Mouse (Mus musculus) intestine, embryonic 14.5 days (tissue): ENCODE measurements around the gene Naa11. TPM values are rescaled to one million over a fixed set of nuclear protein-coding genes. Genes with fewer than 3 reads are reported as not detected.

Experiments
- ATAC-seq: fragments of 200-750 bp; cut with Nextera tagmentation; replicated peaks from 2 replicates; pipeline ENCODE4 v1.8.0; 2017; ENCODE audit warnings: low read depth, moderate number of reproducible peaks, moderate TSS enrichment, moderate library complexity; ENCODE audit not compliant: low FRiP score, low TSS enrichment
- DNase-seq: peaks from one replicate; pipeline ENCODE4 v3.0.0-alpha.2; 2018; ENCODE audit warnings: low spot score
- H3K27ac ChIP-seq: fragments of 300-500 bp; sonication (generic); 2 replicates; pipeline ENCODE4 v1.5.1; 2014; ENCODE audit warnings: low read depth, mild to moderate bottlenecking, control low read depth
- H3K27me3 ChIP-seq: fragments of 300-500 bp; sonication (generic); replicated peaks from 2 replicates; pipeline ENCODE4 v1.6.1; 2014; ENCODE audit warnings: low read length, control low read depth; ENCODE audit not compliant: control insufficient read depth, insufficient read depth
- H3K36me3 ChIP-seq: fragments of 300-500 bp; sonication (generic); 2 replicates; pipeline ENCODE4 v1.6.1; 2014; ENCODE audit warnings: low read length, control low read depth; ENCODE audit not compliant: control insufficient read depth, insufficient read depth
- H3K4me1 ChIP-seq: fragments of 300-500 bp; sonication (generic); replicated peaks from 2 replicates; pipeline ENCODE4 v1.6.1; 2014; ENCODE audit warnings: low read length, control low read depth, mixed read lengths; ENCODE audit not compliant: control insufficient read depth, insufficient read depth
- H3K4me2 ChIP-seq: fragments of 300-500 bp; sonication (generic); 2 replicates; pipeline ENCODE4 v1.6.1; 2014; ENCODE audit warnings: low read length
- H3K4me3 ChIP-seq: fragments of 300-500 bp; sonication (generic); 2 replicates; pipeline ENCODE4 v1.5.1; 2014; ENCODE audit warnings: low read depth, low read length, control low read depth, mixed read lengths
- H3K9ac ChIP-seq: fragments of 300-500 bp; sonication (generic); 2 replicates; pipeline ENCODE4 v1.6.1; 2014; ENCODE audit warnings: mild to moderate bottlenecking, low read length
- H3K9me3 ChIP-seq: fragments of 300-500 bp; sonication (generic); 2 replicates; pipeline ENCODE4 v1.6.1; 2016; ENCODE audit warnings: low read length, control low read depth; ENCODE audit not compliant: control insufficient read depth
- WGBS: fragments of 180-500 bp; shearing (Covaris S2); extraction: QIAGEN DNeasy Blood & Tissue Kit; methylation state at CpG from one replicate; pipeline ENCODE4 v1.1.7; 2014; 5-methylcytosine and 5-hydroxymethylcytosine counted together
- polyA plus RNA-seq: library from polyadenylated mRNA; unstranded; fragments of >200 nt; fragmentation: Nextera tagmentation; extraction: Ambion mirVana; gene quantifications from 2 replicates; pipeline ENCODE4 v1.2.1, GENCODE M21; 2014

Naa11 gene
- polyA plus RNA-seq = 0.22 and 0.32 TPM in 2 replicates

DNA sequence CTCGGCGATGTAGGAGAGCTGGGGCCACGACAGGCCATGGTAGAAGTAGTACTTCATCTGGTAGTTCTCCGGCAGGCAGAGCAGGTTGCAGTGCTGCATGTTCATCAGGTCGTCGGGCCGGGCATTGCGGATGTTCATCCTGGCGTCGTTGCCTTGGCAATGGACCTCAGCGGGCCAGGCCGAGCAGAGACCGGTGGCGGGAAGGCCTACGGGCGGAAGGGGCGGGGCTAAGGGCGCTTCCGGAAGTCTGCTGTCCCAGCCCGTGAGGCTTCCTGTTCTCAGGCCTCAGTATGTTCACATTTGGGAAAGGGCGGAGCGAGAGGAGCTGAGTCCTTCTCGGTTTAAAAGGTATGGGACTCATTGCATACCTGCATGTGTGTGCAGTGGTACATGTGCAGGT is at the start of gene Naa11:
Gene Naa11 (minus strand): TSS at position 220 of the 400 bp plus-strand sequence.
- no peaks in the 10 kb centered on the region for H3K9me3 ChIP-seq
- H3K4me3 ChIP-seq = no peak within 1 kb of the TSS
- no peak within 1 kb of the TSS for H3K4me2 ChIP-seq
- no peaks in the 10 kb centered on the region for H3K36me3 ChIP-seq
- no peaks in the 10 kb centered on the region for H3K4me1 ChIP-seq
- no peak within 1 kb of the TSS for H3K9ac ChIP-seq
- no peak for DNase-seq
- ATAC-seq = no peak
- H3K27ac ChIP-seq = no peak within 1 kb of the TSS
- WGBS = 93% methylated on average over 23 of the region's 23 CpGs
- H3K27me3 ChIP-seq = no peaks in the 10 kb centered on the region

DNA sequence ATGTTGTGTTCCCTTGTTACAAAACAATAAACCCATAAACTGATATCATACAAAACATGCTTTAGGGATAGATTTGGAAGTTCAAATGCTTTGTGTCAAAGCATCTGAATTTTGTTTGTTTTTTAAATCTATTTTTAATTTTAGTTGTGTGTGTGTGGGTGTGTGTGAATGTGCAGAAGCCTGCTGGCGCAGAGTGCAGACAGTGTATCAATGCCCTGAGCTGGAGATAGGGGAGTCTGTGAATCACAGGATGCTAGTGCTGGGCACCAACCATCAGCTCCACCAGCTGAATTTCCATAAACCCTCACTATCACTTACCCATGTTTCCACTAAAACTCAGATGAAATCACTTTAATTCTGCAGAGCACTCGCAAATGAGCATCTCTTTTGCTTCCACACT is 40.3 kb upstream of the Naa11 start:
- H3K36me3 ChIP-seq = no peaks in the 10 kb centered on the region
- WGBS = 87% methylated on average over 2 of the region's 2 CpGs
- ATAC-seq = no peak

DNA sequence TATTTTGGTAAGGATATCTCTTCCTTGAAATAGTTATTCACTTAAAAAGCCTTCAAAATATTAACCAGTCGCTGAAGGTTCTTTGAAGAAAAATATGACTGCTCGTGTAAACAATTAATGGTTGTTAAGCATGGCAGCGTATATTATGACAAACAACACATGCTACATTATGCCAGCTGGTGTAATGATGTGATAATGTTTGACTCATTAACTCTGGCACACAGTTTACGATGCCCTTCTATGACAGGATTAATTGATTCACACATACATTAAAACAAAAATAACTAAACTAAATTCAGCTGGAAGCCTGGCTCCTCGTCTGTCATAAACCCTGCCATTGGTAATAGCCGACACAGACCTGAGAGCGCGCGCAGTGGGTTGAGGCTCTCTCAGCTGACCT is 37.8 kb upstream of the Naa11 start:
- no peak for ATAC-seq
- H3K4me1 ChIP-seq = no peaks in the 10 kb centered on the region
- H3K9ac ChIP-seq = no peak overlapping the region
- H3K9me3 ChIP-seq = no peaks in the 10 kb centered on the region
- no peak overlapping the region for H3K4me3 ChIP-seq
- DNase-seq = no peak
- H3K27me3 ChIP-seq = no peaks in the 10 kb centered on the region
- no peak overlapping the region for H3K4me2 ChIP-seq
- whole genome bisulfite sequencing = 78% methylated on average over 9 of the region's 9 CpGs
- no peaks in the 10 kb centered on the region for H3K36me3 ChIP-seq
- H3K27ac ChIP-seq = no peak overlapping the region

More for the DNA sequence above, 40.3 kb upstream of the Naa11 start:
- no peak overlapping the region for H3K9ac ChIP-seq
- H3K9me3 ChIP-seq = no peaks in the 10 kb centered on the region
- no peak overlapping the region for H3K4me2 ChIP-seq
- no peak overlapping the region for H3K27ac ChIP-seq
- H3K4me3 ChIP-seq = no peak overlapping the region
- H3K4me1 ChIP-seq = no peaks in the 10 kb centered on the region
- no peaks in the 10 kb centered on the region for H3K27me3 ChIP-seq
- DNase-seq = no peak

DNA sequence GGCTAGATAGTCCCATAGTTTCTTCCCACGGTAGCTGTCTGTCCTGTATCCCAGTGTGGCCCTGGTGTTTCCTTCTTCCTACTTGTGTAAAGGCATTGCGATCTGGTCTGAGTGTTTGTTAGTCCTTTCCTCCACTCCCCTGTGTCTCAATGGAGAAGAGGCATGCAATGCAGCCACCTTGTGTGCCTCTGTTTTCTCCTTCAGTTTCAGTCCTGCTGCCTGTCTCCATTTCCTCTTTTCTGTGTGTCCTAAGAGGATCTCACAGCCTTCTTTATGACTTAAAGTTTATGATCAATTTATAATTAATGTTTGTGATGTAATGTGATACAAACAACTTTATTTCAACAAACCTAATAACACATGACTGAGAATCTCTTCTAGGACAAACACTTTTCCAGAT is 29.5 kb upstream of the Naa11 start:
- 83% methylated on average over 2 of the region's 2 CpGs for WGBS
- Histone ChIP-seq H3K4me1 (no peaks in the 10 kb centered on the region), H3K4me3 (no peak overlapping the region), H3K9me3 (no peaks in the 10 kb centered on the region), H3K27me3 (no peaks in the 10 kb centered on the region), H3K4me2 (no peak overlapping the region), H3K9ac (no peak overlapping the region), H3K27ac (no peak overlapping the region), H3K36me3 (no peaks in the 10 kb centered on the region)
- no peak for ATAC-seq
- DNase-seq = no peak

DNA sequence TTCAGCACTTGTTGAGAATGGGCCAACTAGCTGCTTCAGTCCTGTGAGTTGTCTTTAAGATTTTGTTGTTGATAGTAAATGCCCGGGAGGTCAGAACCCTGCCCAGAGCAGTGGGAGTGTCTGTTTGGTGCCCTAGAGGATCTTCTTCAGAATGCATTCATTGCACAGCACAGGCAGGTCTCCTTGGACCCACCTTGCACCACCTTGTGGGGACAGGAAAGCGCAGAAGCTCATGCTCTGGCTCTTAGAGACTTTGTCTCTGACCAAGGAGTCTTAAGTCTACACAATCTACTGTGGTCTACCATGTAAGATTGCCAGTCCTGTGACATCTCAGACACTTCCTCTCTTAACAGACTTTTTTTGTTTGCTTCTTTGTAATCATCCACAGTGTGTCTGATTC is 25.0 kb upstream of the Naa11 start:
- no peak overlapping the region for H3K27ac ChIP-seq
- no peak overlapping the region for H3K4me3 ChIP-seq
- H3K9ac ChIP-seq = no peak overlapping the region
- H3K4me1 ChIP-seq = no peaks in the 10 kb centered on the region
- ATAC-seq (no peak), DNase-seq (no peak)
- H3K27me3 ChIP-seq = no peaks in the 10 kb centered on the region
- H3K4me2 ChIP-seq = no peak overlapping the region
- WGBS = 57% methylated on average over 2 of the region's 2 CpGs
- H3K9me3 ChIP-seq = no peaks in the 10 kb centered on the region
- H3K36me3 ChIP-seq = no peaks in the 10 kb centered on the region

DNA sequence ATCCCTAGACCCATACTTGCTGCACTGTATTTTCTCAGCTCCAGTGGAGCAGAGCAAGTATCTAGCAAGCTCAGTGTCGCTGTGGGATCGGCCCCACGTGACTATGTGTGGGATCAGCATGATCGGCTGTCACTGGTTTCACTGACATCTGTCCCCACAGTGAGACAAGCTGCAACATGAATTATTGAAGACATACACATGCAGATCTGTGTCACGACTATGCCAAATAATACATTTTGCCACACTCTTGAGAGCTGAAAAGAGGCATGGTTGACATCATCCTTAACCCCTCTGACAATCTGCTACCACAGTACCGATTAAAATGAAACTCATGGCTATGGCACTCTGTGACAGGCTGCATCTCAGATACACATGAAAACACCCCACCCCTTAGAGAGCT is 23.7 kb upstream of the Naa11 start:
- Histone ChIP-seq H3K27me3 (no peaks in the 10 kb centered on the region), H3K9ac (no peak overlapping the region), H3K4me3 (no peak overlapping the region), H3K4me2 (no peak overlapping the region), H3K36me3 (no peaks in the 10 kb centered on the region), H3K27ac (no peak overlapping the region), H3K4me1 (no peaks in the 10 kb centered on the region), H3K9me3 (no peaks in the 10 kb centered on the region)
- 86% methylated on average over 6 of the region's 6 CpGs for WGBS
- ATAC-seq (no peak), DNase-seq (no peak)

DNA sequence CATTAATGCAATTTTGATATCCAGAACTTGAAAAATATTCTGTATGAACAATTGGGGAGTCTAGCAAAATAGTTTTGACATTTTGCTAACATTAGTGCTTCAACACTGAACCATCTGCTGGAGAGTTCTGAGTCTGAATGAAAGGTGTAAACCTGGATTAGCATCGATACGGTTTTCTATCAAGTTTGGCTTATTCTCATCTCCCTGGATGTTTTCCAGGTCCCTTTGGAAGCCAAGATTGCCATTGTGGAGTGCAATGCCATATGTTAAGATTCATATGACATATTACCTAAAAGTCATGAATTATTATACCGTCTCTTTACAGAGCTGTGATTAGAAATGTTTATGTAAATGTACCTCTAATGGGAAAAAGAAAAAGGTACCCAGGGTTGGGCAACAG is 21.5 kb upstream of the Naa11 start:
- Histone ChIP-seq H3K36me3 (no peaks in the 10 kb centered on the region), H3K9ac (no peak overlapping the region), H3K4me1 (no peaks in the 10 kb centered on the region), H3K4me2 (no peak overlapping the region), H3K9me3 (no peaks in the 10 kb centered on the region), H3K27me3 (no peaks in the 10 kb centered on the region), H3K27ac (no peak overlapping the region), H3K4me3 (no peak overlapping the region)
- DNase-seq = no peak
- ATAC-seq = no peak
- WGBS = 81% methylated on average over 3 of the region's 3 CpGs

DNA sequence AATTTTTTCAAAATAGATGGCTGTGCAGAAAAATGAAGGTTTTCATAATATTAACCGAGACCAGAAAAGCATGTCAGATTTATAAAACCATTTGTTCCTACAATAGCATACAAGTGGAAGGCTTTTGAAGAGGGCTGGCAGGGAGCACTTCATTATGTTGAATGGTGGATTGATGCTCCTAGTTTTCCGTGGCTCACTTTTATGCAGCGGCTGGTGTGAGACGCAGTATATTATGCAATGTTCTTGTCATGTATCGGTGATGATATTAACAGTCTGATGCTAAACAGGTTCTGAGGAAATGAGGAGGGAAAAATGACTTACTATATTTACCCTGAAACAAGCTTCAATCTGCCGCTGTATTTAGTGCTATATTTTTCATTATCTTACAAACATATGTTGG is 18.0 kb upstream of the Naa11 start:
- 0 out of 2 replicates have a peak, but pooled peaks cover 5% of the 10 kb centered on the region for H3K9me3 ChIP-seq
- no peaks in the 10 kb centered on the region for H3K36me3 ChIP-seq
- no peak for DNase-seq
- H3K27me3 ChIP-seq = no peaks in the 10 kb centered on the region
- ATAC-seq = no peak
- no peaks in the 10 kb centered on the region for H3K4me1 ChIP-seq
- no peak overlapping the region for H3K27ac ChIP-seq
- WGBS = 55% methylated on average over 6 of the region's 6 CpGs
- H3K4me3 ChIP-seq = no peak overlapping the region
- no peak overlapping the region for H3K4me2 ChIP-seq
- H3K9ac ChIP-seq = no peak overlapping the region

DNA sequence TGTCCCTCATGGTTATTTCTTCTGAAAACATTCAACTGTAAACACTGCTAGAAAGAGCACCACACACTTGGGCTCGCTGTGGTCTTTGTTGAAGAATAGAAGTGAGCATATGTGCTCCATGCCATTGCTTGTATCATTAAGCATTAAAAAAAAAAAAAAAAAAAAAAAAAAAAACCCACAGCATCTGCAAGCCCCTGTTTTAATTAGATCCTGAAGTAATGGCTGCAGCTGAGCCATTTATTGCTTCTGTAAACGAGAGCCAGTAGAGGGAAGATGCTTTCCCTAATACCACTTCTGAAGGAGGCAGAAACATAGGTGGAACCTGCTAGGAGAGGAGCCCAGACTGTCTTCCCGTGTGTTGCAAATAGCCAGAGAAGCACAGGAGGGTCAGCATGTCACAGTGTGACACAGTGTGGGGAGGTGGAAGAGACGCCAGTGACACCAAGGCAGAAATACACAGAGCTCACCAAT is 17.1 kb upstream of the Naa11 start:
- ATAC-seq (no peak), DNase-seq (no peak)
- Histone ChIP-seq H3K36me3 (no peaks in the 10 kb centered on the region), H3K4me2 (no peak overlapping the region), H3K9me3 (0 out of 2 replicates have a peak, but pooled peaks cover 5% of the 10 kb centered on the region), H3K27ac (no peak overlapping the region), H3K27me3 (no peaks in the 10 kb centered on the region), H3K4me3 (no peak overlapping the region), H3K9ac (no peak overlapping the region), H3K4me1 (no peaks in the 10 kb centered on the region)
- 54% methylated on average over 4 of the region's 4 CpGs for WGBS
